Mouse (Mus musculus) midbrain, embryonic 16.5 days (tissue): ENCODE measurements around the gene Zbtb42. TPM values are rescaled to one million over a fixed set of nuclear protein-coding genes. Genes with fewer than 3 reads are reported as not detected.

Experiments used
- ATAC-seq: fragments of 200-750 bp; cut with Nextera tagmentation; 2 replicates; pipeline ENCODE4 v1.8.0; 2017; ENCODE audit warnings: moderate TSS enrichment
- H3K27ac ChIP-seq: fragments of 300-500 bp; sonication (generic); 2 replicates; pipeline ENCODE4 v1.5.1; 2014; ENCODE audit warnings: mild to moderate bottlenecking, low read length, mixed read lengths
- H3K27me3 ChIP-seq: fragments of 300-500 bp; sonication (generic); 2 replicates; pipeline ENCODE4 v1.6.1; 2014; ENCODE audit warnings: low read depth, low read length, mixed read lengths; ENCODE audit not compliant: control insufficient read depth, insufficient read depth
- H3K36me3 ChIP-seq: fragments of 300-500 bp; sonication (generic); 2 replicates; pipeline ENCODE4 v1.6.1; 2014; ENCODE audit warnings: mild to moderate bottlenecking, low read length, moderate library complexity, mixed read lengths; ENCODE audit not compliant: control insufficient read depth, insufficient read depth
- H3K4me1 ChIP-seq: fragments of 300-500 bp; sonication (generic); 2 replicates; pipeline ENCODE4 v1.6.1; 2014; ENCODE audit warnings: mild to moderate bottlenecking, low read length, mixed read lengths; ENCODE audit not compliant: control insufficient read depth, insufficient read depth
- H3K4me2 ChIP-seq: fragments of 300-500 bp; sonication (generic); 2 replicates; pipeline ENCODE4 v1.6.1; 2014; ENCODE audit warnings: mild to moderate bottlenecking, low read length, mixed read lengths
- H3K4me3 ChIP-seq: fragments of 300-500 bp; sonication (generic); 2 replicates; pipeline ENCODE4 v1.5.1; 2014; ENCODE audit warnings: low read depth, mild to moderate bottlenecking, low read length, moderate library complexity, mixed read lengths
- H3K9ac ChIP-seq: fragments of 300-500 bp; sonication (generic); 2 replicates; pipeline ENCODE4 v1.6.1; 2014; ENCODE audit warnings: low read depth, low read length, mixed read lengths
- H3K9me3 ChIP-seq: fragments of 300-500 bp; sonication (generic); replicated peaks from 2 replicates; pipeline ENCODE4 v1.6.1; 2014; ENCODE audit warnings: mild to moderate bottlenecking, low read length, mixed read lengths; ENCODE audit not compliant: control insufficient read depth, poor library complexity, severe bottlenecking
- WGBS: fragments of 180-500 bp; shearing (Covaris S2); extraction: QIAGEN DNeasy Blood & Tissue Kit; methylation state at CpG from one replicate; pipeline ENCODE4 v1.1.7; 2014; 5-methylcytosine and 5-hydroxymethylcytosine counted together
- polyA plus RNA-seq: library from polyadenylated mRNA; unstranded; fragments of >200 nt; fragmentation: Nextera tagmentation; extraction: Ambion mirVana; gene quantifications from 2 replicates; pipeline ENCODE4 v1.2.1, GENCODE M21; 2015

Zbtb42 gene
- polyA plus RNA-seq, 1 experiment from 2014 or later: 0.73 TPM

GRCm38 (mm10) chr12:112658619-112659018, 20.0 kb upstream of the Zbtb42 start:
- H3K9ac ChIP-seq: no peak overlapping the region
- H3K36me3 ChIP-seq: peaks cover 56% of the 10 kb centered on the region
- H3K4me2 ChIP-seq: no peak overlapping the region
- WGBS: 93% methylated on average over 7 of the region's 7 CpGs
- H3K27ac ChIP-seq: no peak overlapping the region
- H3K27me3 ChIP-seq: no peaks in the 10 kb centered on the region
- no peak overlapping the region for H3K4me3 ChIP-seq
- no peaks in the 10 kb centered on the region for H3K9me3 ChIP-seq
- peaks cover 15% of the 10 kb centered on the region for H3K4me1 ChIP-seq
- ATAC-seq: no peak

GRCm38 (mm10) chr12:112659109-112659508, 19.5 kb upstream of the Zbtb42 start:
- peaks cover 20% of the 10 kb centered on the region for H3K4me1 ChIP-seq
- no peak overlapping the region for H3K4me3 ChIP-seq
- no peaks in the 10 kb centered on the region for H3K27me3 ChIP-seq
- H3K36me3 ChIP-seq: peaks cover 55% of the 10 kb centered on the region
- H3K9ac ChIP-seq: no peak overlapping the region
- H3K9me3 ChIP-seq: no peaks in the 10 kb centered on the region
- WGBS: 68% methylated on average over 6 of the region's 6 CpGs
- ATAC-seq: no peak
- H3K27ac ChIP-seq: no peak overlapping the region
- no peak overlapping the region for H3K4me2 ChIP-seq

GRCm38 (mm10) chr12:112660576-112661326, 17.9 kb upstream of the Zbtb42 start:
- no peaks in the 10 kb centered on the region for H3K9me3 ChIP-seq
- 0 out of 2 replicates have a peak overlapping the region, but pooled peaks have one; percentile 7 for H3K9ac ChIP-seq
- peak; percentile 19; the same call in 1 of the 2 replicates for ATAC-seq
- H3K36me3 ChIP-seq: peaks cover 48% of the 10 kb centered on the region
- H3K4me2 ChIP-seq: no peak overlapping the region; the same call in 1 of the 2 replicates
- H3K27me3 ChIP-seq: no peaks in the 10 kb centered on the region
- H3K4me3 ChIP-seq: no peak overlapping the region
- peaks cover 36% of the 10 kb centered on the region for H3K4me1 ChIP-seq
- 22% methylated on average over 5 of the region's 5 CpGs for WGBS
- peak overlapping the region; percentile 55 for H3K27ac ChIP-seq

GRCm38 (mm10) chr12:112661327-112661605, 17.4 kb upstream of the Zbtb42 start:
- Histone ChIP-seq H3K4me1 (peaks cover 40% of the 10 kb centered on the region), H3K27ac (peak overlapping the region; percentile 55), H3K9me3 (no peaks in the 10 kb centered on the region), H3K9ac (0 out of 2 replicates have a peak overlapping the region, but pooled peaks have one; percentile 7), H3K4me3 (no peak overlapping the region), H3K36me3 (peaks cover 44% of the 10 kb centered on the region), H3K4me2 (no peak overlapping the region; the same call in 1 of the 2 replicates), H3K27me3 (no peaks in the 10 kb centered on the region)
- WGBS: 58% methylated on average over 3 of the region's 3 CpGs
- ATAC-seq: no peak

- no peak overlapping the region for H3K4me2 ChIP-seq
- no peak overlapping the region; the same call in 1 of the 2 replicates for H3K27ac ChIP-seq
- peaks cover 40% of the 10 kb centered on the region for H3K4me1 ChIP-seq
- H3K4me3 ChIP-seq: no peak overlapping the region
- 76% methylated on average over 9 of the region's 9 CpGs for WGBS
- ATAC-seq: no peak
- no peaks in the 10 kb centered on the region for H3K27me3 ChIP-seq
- H3K36me3 ChIP-seq: peaks cover 38% of the 10 kb centered on the region
- no peak overlapping the region for H3K9ac ChIP-seq
- no peaks in the 10 kb centered on the region for H3K9me3 ChIP-seq
Observed at GRCm38 (mm10) chr12:112661851-112662250, 16.8 kb upstream of the Zbtb42 start.

GRCm38 (mm10) chr12:112663303-112663702, 15.3 kb upstream of the Zbtb42 start:
- Histone ChIP-seq H3K4me3 (no peak overlapping the region), H3K27me3 (no peaks in the 10 kb centered on the region), H3K4me1 (peaks cover 40% of the 10 kb centered on the region), H3K27ac (peak overlapping the region; percentile 66), H3K9ac (peak overlapping the region; percentile 40), H3K9me3 (no peaks in the 10 kb centered on the region), H3K36me3 (peaks cover 28% of the 10 kb centered on the region), H3K4me2 (peak overlapping the region; percentile 28; the same call in 1 of the 2 replicates)
- no peak for ATAC-seq
- 60% methylated on average over 11 of the region's 11 CpGs for WGBS

GRCm38 (mm10) chr12:112663716-112664115, 14.9 kb upstream of the Zbtb42 start:
- WGBS: 32% methylated on average over 12 of the region's 12 CpGs
- Histone ChIP-seq H3K4me2 (peak overlapping the region; percentile 28), H3K36me3 (peaks cover 26% of the 10 kb centered on the region), H3K9ac (peak overlapping the region; percentile 40), H3K4me3 (no peak overlapping the region), H3K27ac (peak overlapping the region; percentile 66), H3K27me3 (no peaks in the 10 kb centered on the region), H3K9me3 (no peaks in the 10 kb centered on the region), H3K4me1 (peaks cover 40% of the 10 kb centered on the region)
- 0 out of 2 replicates have a peak, but pooled peaks have one; percentile 8 for ATAC-seq

- peaks cover 40% of the 10 kb centered on the region for H3K4me1 ChIP-seq
- H3K9me3 ChIP-seq: no peaks in the 10 kb centered on the region
- peak overlapping the region; percentile 28 for H3K4me2 ChIP-seq
- H3K9ac ChIP-seq: peak overlapping the region; percentile 40
- no peaks in the 10 kb centered on the region for H3K27me3 ChIP-seq
- WGBS: 12% methylated on average over 2 of the region's 2 CpGs
- no peak overlapping the region for H3K4me3 ChIP-seq
- H3K27ac ChIP-seq: peak overlapping the region; percentile 66
- peak; percentile 32 for ATAC-seq
- peaks cover 26% of the 10 kb centered on the region for H3K36me3 ChIP-seq
Observed at GRCm38 (mm10) chr12:112664124-112664523, 14.5 kb upstream of the Zbtb42 start.

GRCm38 (mm10) chr12:112664656-112665055, 14.0 kb upstream of the Zbtb42 start:
- Histone ChIP-seq H3K27me3 (no peaks in the 10 kb centered on the region), H3K4me3 (no peak overlapping the region), H3K9ac (peak overlapping the region; percentile 46), H3K9me3 (no peaks in the 10 kb centered on the region), H3K27ac (peak overlapping the region; percentile 77), H3K36me3 (peaks cover 25% of the 10 kb centered on the region; the same call in 1 of the 2 replicates), H3K4me1 (peaks cover 40% of the 10 kb centered on the region), H3K4me2 (no peak overlapping the region)
- 50% methylated on average over 5 of the region's 5 CpGs for WGBS
- no peak for ATAC-seq
